Mouse (Mus musculus) liver, embryonic 15.5 days (tissue): ENCODE measurements around the gene Naa15. TPM values are rescaled to one million over a fixed set of nuclear protein-coding genes. Genes with fewer than 3 reads are reported as not detected.
A peak's percentile ranks its signal among the peaks of the same experiment; 100 is the strongest.

Source experiments
- ATAC-seq: fragments of 200-750 bp; cut with Nextera tagmentation; 2 replicates; pipeline ENCODE4 v1.8.0; 2017; ENCODE audit warnings: moderate number of reproducible peaks, mild to moderate bottlenecking, moderate library complexity; ENCODE audit not compliant: insufficient read depth
- H3K27ac ChIP-seq: fragments of 300-500 bp; sonication (generic); replicated peaks from 2 replicates; pipeline ENCODE4 v1.5.1; 2015; ENCODE audit warnings: mild to moderate bottlenecking, inconsistent platforms
- H3K27me3 ChIP-seq: fragments of 300-500 bp; sonication (generic); 2 replicates; pipeline ENCODE4 v1.6.1; 2015; ENCODE audit warnings: mild to moderate bottlenecking, inconsistent platforms
- H3K36me3 ChIP-seq: fragments of 300-500 bp; sonication (generic); replicated peaks from 2 replicates; pipeline ENCODE4 v1.6.1; 2015; ENCODE audit warnings: moderate library complexity, mild to moderate bottlenecking, inconsistent platforms
- H3K4me1 ChIP-seq: fragments of 300-500 bp; sonication (generic); replicated peaks from 2 replicates; pipeline ENCODE4 v1.6.1; 2015; ENCODE audit warnings: inconsistent platforms
- H3K4me2 ChIP-seq: fragments of 300-500 bp; sonication (generic); 2 replicates; pipeline ENCODE4 v1.6.1; 2015; ENCODE audit warnings: moderate library complexity, mild to moderate bottlenecking, inconsistent platforms
- H3K4me3 ChIP-seq: fragments of 300-500 bp; sonication (generic); replicated peaks from 2 replicates; pipeline ENCODE4 v1.5.1; 2015; ENCODE audit warnings: mild to moderate bottlenecking, inconsistent platforms
- H3K9ac ChIP-seq: fragments of 300-500 bp; sonication (generic); 2 replicates; pipeline ENCODE4 v1.6.1; 2015; ENCODE audit warnings: moderate library complexity, mild to moderate bottlenecking, inconsistent platforms
- H3K9me3 ChIP-seq: fragments of 300-500 bp; sonication (generic); replicated peaks from 2 replicates; pipeline ENCODE4 v1.6.1; 2016; ENCODE audit warnings: inconsistent platforms
- WGBS: fragments of 180-500 bp; shearing (Covaris S2); methylation state at CpG from one replicate; pipeline ENCODE4 v1.1.7; 2015; ENCODE audit warnings: mixed read lengths; ENCODE audit not compliant: insufficient replicate concordance; 5-methylcytosine and 5-hydroxymethylcytosine counted together
- polyA plus RNA-seq: library from polyadenylated mRNA; unstranded; fragments of >200 nt; fragmentation: Nextera tagmentation; extraction: Ambion mirVana; gene quantifications from 2 replicates; pipeline ENCODE4 v1.2.1, GENCODE M21; 2015

Naa15 gene
- 20.4 and 22.3 TPM in 2 replicates for polyA plus RNA-seq

DNA sequence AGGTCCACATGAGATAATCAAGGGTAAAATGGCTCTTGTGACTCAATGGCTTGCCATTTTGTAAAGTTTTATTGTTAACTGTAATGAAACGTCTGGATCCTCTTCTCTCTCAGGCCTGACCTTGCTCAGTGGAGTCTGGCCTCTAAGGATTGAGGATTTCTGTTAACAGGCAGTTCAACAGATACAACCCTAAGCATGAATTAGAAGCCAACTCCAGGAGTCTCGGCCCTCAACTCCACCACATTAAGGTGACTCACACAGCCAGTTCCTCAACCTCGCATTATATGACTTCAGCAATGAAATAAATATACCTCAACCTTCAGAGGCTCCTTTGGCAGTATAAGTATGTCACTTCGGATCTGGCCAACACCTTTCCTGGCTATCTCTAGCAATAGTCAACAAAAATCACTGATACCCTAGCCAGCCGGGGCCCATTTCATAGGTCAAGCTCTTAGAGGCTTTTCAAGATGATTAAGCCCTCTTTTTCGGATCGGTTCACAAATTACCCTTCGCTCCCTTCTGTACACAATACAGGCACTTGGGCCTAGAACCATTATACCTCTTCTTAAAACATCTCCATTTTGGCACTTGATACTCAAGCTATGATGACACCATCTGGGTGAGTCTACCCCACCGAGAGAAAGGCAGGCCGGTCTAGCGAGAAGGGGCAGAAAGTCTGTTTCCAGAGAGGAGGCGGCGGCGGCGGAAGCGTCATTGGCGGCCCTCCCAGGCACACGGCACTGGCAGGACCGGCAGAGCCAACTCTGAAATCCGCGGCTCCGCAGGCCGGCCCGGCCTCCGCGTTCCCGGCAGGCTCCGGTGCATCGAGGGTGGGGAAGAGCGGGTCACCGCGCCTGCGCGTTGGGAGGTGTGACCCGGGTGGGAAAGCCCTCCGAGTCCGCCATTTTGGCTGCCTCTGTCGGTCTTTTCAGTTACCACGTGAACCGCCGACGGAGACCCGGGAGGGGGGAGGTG is at the start of gene Naa15:
Gene Naa15 (plus strand): TSS at position 51 of the 975 bp plus-strand sequence.
- peak within 1 kb of the TSS; percentile 97 for H3K9ac ChIP-seq
- H3K4me3 ChIP-seq, result peak within 1 kb of the TSS; percentile 100
- H3K4me2 ChIP-seq, result peak within 1 kb of the TSS; percentile 81
- no peaks in the 10 kb centered on the region for H3K36me3 ChIP-seq
- no peaks in the 10 kb centered on the region for H3K27me3 ChIP-seq
- peaks cover 43% of the 10 kb centered on the region for H3K4me1 ChIP-seq
- H3K27ac ChIP-seq, result peak within 1 kb of the TSS; percentile 97
- H3K9me3 ChIP-seq, result no peaks in the 10 kb centered on the region
- WGBS, result 2% methylated on average over 43 of the region's 43 CpGs
- ATAC-seq, result peak; percentile 89

DNA sequence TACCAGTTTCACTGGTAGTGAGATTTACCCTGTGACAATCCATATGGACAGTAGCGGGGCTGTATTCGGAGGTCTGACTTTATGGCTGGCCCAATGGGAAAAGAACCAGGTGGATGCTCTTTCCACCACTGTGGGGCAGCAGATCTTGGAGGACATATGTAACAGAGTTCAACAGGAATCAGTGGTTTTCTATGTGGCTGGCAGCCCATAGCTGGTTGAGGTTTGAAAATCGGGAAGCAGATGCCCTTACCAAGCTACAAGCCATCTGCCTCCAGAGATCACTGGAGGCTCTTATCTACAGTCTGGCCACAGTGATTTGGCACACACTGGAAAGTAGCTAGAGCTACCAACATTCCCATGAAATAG is 49.4 kb upstream of the Naa15 start:
- H3K27ac ChIP-seq, result peak overlapping the region; percentile 58
- no peaks in the 10 kb centered on the region for H3K9me3 ChIP-seq
- WGBS, result 0% methylated on average over 3 of the region's 3 CpGs
- H3K36me3 ChIP-seq, result no peaks in the 10 kb centered on the region
- peaks cover 56% of the 10 kb centered on the region for H3K4me1 ChIP-seq
- no peak overlapping the region for H3K9ac ChIP-seq
- H3K4me3 ChIP-seq, result peak overlapping the region; percentile 55
- ATAC-seq, result 0 out of 2 replicates have a peak, but pooled peaks have one; percentile 1
- H3K27me3 ChIP-seq, result 0 out of 2 replicates have a peak, but pooled peaks cover 3% of the 10 kb centered on the region
- peak overlapping the region; percentile 86 for H3K4me2 ChIP-seq

DNA sequence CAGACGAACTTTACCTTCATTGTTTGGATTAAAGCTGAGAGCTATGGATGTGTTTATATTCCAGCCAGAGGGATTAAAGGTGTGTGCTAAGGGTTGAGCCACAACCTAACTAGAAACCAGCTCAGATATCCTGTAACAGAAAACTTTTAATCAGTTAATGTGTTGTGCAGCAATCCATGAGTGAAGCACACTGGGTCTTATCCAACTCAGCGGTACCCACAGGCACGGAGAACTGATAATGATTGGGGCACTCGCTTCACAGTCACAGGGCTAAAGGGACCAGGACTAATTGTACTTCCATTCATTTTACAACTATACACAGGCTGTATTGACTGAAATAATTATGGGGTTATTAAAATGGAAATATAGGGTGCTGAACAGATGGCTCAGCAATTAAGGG is 48.0 kb upstream of the Naa15 start:
- peak; percentile 59 for ATAC-seq
- Histone ChIP-seq H3K4me1 (peaks cover 45% of the 10 kb centered on the region), H3K4me2 (peak overlapping the region; percentile 37), H3K9ac (no peak overlapping the region), H3K27me3 (0 out of 2 replicates have a peak, but pooled peaks cover 3% of the 10 kb centered on the region), H3K4me3 (no peak overlapping the region), H3K9me3 (no peaks in the 10 kb centered on the region), H3K36me3 (no peaks in the 10 kb centered on the region), H3K27ac (peak overlapping the region; percentile 74)
- 26% methylated on average over 4 of the region's 4 CpGs for WGBS

DNA sequence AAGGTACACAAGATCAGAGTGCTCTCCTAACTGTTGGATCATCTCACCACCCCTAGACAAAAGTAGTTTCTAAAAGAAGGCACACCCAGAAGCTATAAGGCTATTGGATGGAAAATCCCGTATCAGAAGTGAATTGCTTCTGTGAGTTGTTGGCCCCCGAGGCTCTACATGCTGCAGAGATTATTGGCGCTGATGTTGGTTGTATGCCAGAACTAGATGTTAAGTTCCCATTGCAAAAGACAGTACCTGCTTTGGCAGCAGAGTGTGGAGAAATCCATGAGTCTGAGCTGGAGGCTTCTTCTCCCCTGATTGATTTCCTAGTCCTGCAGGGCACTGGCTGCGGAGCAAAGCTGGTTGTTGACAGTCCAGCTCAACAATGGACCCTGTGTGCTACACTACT is 46.9 kb upstream of the Naa15 start:
- H3K36me3 ChIP-seq, result no peaks in the 10 kb centered on the region
- H3K27ac ChIP-seq, result 0 out of 2 replicates have a peak overlapping the region, but pooled peaks have one; percentile 33
- H3K4me3 ChIP-seq, result no peak overlapping the region
- peaks cover 50% of the 10 kb centered on the region for H3K4me1 ChIP-seq
- 0 out of 2 replicates have a peak, but pooled peaks cover 3% of the 10 kb centered on the region for H3K27me3 ChIP-seq
- no peak overlapping the region for H3K9ac ChIP-seq
- WGBS, result 45% methylated on average over 4 of the region's 4 CpGs
- no peaks in the 10 kb centered on the region for H3K9me3 ChIP-seq
- peak overlapping the region; percentile 24; the same call in 1 of the 2 replicates for H3K4me2 ChIP-seq
- ATAC-seq, result no peak

DNA sequence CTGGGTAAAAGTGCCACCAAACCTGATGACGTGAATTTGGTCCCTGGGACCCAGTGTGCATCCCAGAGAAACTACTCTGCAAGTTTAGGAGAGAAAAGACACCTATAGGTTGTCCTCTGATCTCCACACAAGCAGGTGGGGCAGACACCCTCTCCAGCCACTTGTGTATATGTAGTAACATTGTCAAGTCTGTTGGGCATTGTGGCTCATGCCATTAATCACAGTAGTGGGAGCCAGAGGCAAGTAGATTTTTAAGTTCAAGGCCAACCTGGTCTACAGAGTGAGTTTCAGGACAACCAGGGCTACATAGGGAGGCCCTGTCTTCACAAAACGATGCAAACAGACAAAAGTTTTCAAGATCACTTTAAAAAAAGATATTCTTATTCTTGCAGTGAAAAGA is 43.1 kb upstream of the Naa15 start:
- no peaks in the 10 kb centered on the region for H3K36me3 ChIP-seq
- WGBS, result 59% methylated on average over 2 of the region's 2 CpGs
- ATAC-seq, result no peak

DNA sequence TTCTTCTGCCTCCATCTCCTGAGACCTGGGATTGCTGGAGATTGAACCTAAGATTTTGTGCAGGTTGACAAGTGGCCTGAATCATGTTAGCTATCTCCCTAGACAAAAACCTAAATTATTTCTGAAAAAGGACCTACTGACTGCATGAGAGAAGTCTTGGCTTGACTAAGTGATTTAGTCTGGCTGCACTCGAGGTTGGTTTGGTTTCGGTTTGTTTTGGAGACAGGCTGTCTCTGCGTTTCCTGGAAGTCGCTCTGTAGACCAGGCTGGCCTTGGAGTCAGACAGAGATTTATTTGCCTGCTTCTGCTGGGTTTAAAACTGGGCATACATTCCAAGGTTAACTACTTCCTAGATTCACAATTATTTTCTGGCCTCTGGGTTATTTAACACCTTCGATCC is 42.1 kb upstream of the Naa15 start:
- no peak for ATAC-seq
- WGBS, result 40% methylated on average over 5 of the region's 5 CpGs
- H3K36me3 ChIP-seq, result no peaks in the 10 kb centered on the region
- peak overlapping the region; percentile 29; the same call in 1 of the 2 replicates for H3K4me2 ChIP-seq
- H3K9ac ChIP-seq, result no peak overlapping the region; the same call in 1 of the 2 replicates
- no peaks in the 10 kb centered on the region for H3K27me3 ChIP-seq
- H3K4me3 ChIP-seq, result no peak overlapping the region
- H3K9me3 ChIP-seq, result no peaks in the 10 kb centered on the region
- peaks cover 35% of the 10 kb centered on the region for H3K4me1 ChIP-seq
- no peak overlapping the region for H3K27ac ChIP-seq

More for the DNA sequence above, 43.1 kb upstream of the Naa15 start:
- H3K4me1 ChIP-seq, result peaks cover 45% of the 10 kb centered on the region
- H3K9me3 ChIP-seq, result no peaks in the 10 kb centered on the region
- H3K27me3 ChIP-seq, result no peaks in the 10 kb centered on the region
- H3K4me2 ChIP-seq, result no peak overlapping the region
- no peak overlapping the region for H3K27ac ChIP-seq
- H3K4me3 ChIP-seq, result no peak overlapping the region
- H3K9ac ChIP-seq, result no peak overlapping the region

DNA sequence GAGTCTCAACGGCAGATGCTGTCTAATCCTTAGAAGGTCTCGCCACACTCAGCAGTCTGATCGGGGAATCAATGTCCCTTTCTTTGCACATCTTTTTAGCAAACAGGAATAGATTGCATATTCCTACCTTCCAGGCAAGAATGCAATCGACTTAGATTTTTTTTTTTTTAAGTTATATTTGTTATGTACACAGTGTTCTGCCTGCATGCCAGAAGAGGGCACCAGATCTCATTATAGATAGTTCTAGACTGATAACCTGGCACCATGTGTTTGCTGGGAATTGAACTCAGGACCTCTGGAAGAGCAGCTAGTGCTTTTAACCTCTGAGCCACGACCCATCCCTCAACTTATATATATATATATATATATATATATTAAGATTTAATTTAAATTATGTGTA is 41.4 kb upstream of the Naa15 start:
- Histone ChIP-seq H3K9ac (no peak overlapping the region), H3K4me1 (peaks cover 35% of the 10 kb centered on the region), H3K4me3 (no peak overlapping the region), H3K27ac (no peak overlapping the region), H3K9me3 (no peaks in the 10 kb centered on the region), H3K4me2 (no peak overlapping the region), H3K36me3 (no peaks in the 10 kb centered on the region), H3K27me3 (no peaks in the 10 kb centered on the region)
- WGBS, result 60% methylated on average over 5 of the region's 5 CpGs
- ATAC-seq, result no peak

DNA sequence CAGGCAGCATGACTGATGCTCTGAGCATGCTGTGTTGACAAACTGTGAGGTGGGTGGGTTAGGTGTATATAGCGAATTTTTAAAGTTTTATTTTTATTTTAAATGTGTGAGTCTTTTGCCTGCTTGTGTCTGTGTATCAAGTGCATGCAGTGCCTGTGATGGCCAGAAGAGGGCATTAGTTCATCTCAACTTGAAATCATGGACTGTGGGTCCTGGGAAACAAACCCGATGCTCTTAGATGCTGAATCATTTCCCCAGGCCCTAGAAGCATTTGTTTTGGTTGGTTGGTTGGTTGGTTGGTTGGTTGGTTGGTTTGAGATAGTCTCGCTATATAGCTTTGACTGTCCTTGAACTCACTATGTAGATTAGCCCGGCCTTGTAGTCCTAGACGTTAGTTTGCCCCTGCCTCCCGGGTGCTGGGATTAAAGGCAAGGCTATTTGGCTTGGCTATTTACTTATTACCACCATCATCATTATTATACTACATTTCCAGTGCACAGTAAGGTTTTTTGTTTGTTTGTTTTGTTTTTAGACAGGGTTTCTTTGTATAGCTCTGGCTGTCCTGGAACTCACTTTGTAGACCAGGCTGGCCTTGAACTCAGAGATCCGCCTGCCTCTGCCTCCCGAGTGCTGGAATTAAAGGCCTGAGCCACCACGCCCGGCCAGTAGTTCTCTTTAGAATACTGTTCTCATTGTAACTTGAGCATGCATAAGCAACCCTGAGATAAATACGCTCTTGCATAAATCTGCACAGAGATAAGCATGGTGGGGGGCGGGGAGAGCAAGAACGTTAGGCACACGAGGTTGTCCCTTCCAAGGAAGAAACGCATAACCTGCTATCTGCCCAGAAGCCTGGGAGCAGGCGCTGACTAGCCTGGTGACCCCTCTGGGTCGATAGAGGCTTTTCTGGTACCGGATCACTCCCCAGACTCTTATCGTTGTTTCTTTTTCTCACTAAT is 39.4 kb upstream of the Naa15 start:
- Histone ChIP-seq H3K9me3 (no peaks in the 10 kb centered on the region), H3K9ac (no peak overlapping the region), H3K4me3 (no peak overlapping the region), H3K36me3 (no peaks in the 10 kb centered on the region), H3K4me2 (0 out of 2 replicates have a peak overlapping the region, but pooled peaks have one; percentile 6), H3K4me1 (peaks cover 37% of the 10 kb centered on the region), H3K27ac (peak overlapping the region; percentile 25), H3K27me3 (no peaks in the 10 kb centered on the region)
- 28% methylated on average over 19 of the region's 19 CpGs for WGBS
- ATAC-seq, result peak; percentile 73

DNA sequence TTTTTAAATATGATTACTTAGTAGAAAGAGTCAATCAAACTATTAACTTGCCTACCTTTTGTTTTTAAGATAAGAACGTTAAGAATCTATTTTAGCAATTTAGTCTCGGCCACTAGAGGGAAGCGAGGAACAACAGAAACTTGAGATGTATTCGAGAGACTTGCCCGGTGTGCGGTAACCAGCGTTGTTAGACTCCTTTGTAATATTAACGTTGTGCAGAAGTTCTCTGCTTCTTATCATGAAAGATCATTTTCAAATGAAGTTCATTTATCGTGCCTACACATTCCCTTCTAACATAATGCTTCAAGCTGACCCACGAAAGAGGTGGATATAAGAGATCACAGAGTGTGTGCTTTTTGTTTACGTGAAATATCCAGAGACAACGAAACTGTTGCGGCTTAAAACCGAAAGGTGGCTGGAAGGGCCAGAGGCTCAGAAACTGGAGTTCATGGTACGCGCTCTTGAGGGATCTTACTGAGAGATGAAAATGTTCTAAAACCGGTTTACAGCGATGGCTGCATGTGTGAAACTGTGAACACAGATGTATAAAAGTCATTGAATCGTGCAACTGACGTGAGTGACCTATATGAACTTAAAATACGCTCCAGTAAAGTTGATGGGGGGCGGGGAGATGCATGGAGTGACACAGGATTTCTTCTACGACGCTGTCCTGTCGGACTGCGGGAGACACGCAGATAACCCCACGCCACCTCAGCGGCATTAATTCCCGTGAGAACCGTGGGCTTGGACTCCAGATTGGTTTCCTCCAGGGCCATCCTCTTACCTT is 36.9 kb upstream of the Naa15 start:
- H3K4me3 ChIP-seq, result peak overlapping the region; percentile 48
- 31% methylated on average over 31 of the region's 31 CpGs for WGBS
- peak overlapping the region; percentile 43; the same call in 1 of the 2 replicates for H3K9ac ChIP-seq
- no peaks in the 10 kb centered on the region for H3K36me3 ChIP-seq
- H3K4me2 ChIP-seq, result peak overlapping the region; percentile 64
- H3K4me1 ChIP-seq, result peaks cover 31% of the 10 kb centered on the region
- no peaks in the 10 kb centered on the region for H3K9me3 ChIP-seq
- peak overlapping the region; percentile 26 for H3K27ac ChIP-seq
- ATAC-seq, result peak; percentile 32; the same call in 1 of the 2 replicates
- H3K27me3 ChIP-seq, result no peaks in the 10 kb centered on the region

DNA sequence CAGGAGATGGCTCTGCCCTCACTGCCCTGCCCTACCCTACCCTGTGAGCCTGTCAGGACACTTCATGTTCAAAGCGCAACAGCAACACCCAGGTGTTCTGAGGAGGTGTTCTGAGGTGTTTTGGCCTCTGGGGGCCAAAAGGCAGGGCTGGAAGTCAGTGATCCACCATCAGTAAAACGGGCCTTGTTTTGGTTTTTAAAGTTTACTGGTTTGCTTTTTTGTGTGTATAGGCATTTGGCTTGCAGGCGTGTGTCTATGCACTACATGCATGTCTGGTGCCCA is 36.3 kb upstream of the Naa15 start:
- peak overlapping the region; percentile 26; the same call in 1 of the 2 replicates for H3K27ac ChIP-seq
- no peaks in the 10 kb centered on the region for H3K36me3 ChIP-seq
- no peak for ATAC-seq
- H3K27me3 ChIP-seq, result no peaks in the 10 kb centered on the region
- no peaks in the 10 kb centered on the region for H3K9me3 ChIP-seq
- H3K9ac ChIP-seq, result peak overlapping the region; percentile 43; the same call in 1 of the 2 replicates
- 72% methylated on average over 3 of the region's 3 CpGs for WGBS
- H3K4me3 ChIP-seq, result peak overlapping the region; percentile 48
- peak overlapping the region; percentile 64 for H3K4me2 ChIP-seq
- H3K4me1 ChIP-seq, result peaks cover 27% of the 10 kb centered on the region
